Mouse (Mus musculus) G1E (cell line): ENCODE measurements around the gene Dffb.

Experiments used
- CTCF ChIP-seq: IDR thresholded peaks from 2 replicates; pipeline ENCODE4 v1.5.1; 2012; ENCODE audit warnings: low read depth, low read length, inconsistent platforms, mixed read lengths
- GATA1 ChIP-seq: IDR thresholded peaks from 2 replicates; pipeline ENCODE4 v1.6.1; 2012; ENCODE audit warnings: borderline replicate concordance, low read length, inconsistent platforms, mixed read lengths

GRCm38 (mm10) chr4:154011646-154012089 is 36.7 kb upstream of the Dffb start, which contains the start of gene Lrrc47:
- no peak for TF ChIP-seq CTCF
- TF ChIP-seq GATA1, result no peak
